Mouse (Mus musculus) c-Kit-positive CD71-positive TER-119-negative erythroid progenitor cells, embryonic 14.5 days (primary cell): Measurements from ENCODE around the gene Dazl.

Experiments
- DNase-seq: peaks from one replicate; pipeline ENCODE4 v3.0.0-alpha.2; 2013; ENCODE audit warnings: low read depth

Gene Dazl

DNA sequence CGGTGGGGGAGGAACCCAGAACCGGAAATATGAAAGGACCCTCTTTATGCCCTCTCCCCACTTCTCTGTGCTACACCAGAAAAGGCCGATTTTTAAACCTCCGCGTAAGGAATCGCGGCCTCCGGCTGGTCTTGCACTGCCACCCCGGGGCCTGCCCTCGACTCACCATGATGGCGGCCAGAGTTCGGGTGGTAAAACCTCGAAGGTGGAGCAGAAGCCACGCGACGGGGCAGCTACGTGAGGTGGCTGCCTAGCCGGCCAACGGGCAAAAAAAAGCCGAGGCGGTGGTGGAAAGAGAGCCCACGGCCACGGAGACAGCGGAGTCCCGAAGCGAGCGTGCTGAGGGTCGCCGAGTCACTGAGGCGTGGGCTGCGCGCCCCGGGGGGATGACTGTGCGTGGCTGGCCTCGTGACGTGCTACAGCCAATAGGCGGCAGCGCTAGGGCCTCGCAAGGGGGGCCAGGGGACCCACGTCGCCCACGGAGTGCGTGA is at the start of gene Dazl:
TSS of gene Dazl (minus strand) at position 396 of the 491 bp plus-strand sequence.
- no peak for DNase-seq

DNA sequence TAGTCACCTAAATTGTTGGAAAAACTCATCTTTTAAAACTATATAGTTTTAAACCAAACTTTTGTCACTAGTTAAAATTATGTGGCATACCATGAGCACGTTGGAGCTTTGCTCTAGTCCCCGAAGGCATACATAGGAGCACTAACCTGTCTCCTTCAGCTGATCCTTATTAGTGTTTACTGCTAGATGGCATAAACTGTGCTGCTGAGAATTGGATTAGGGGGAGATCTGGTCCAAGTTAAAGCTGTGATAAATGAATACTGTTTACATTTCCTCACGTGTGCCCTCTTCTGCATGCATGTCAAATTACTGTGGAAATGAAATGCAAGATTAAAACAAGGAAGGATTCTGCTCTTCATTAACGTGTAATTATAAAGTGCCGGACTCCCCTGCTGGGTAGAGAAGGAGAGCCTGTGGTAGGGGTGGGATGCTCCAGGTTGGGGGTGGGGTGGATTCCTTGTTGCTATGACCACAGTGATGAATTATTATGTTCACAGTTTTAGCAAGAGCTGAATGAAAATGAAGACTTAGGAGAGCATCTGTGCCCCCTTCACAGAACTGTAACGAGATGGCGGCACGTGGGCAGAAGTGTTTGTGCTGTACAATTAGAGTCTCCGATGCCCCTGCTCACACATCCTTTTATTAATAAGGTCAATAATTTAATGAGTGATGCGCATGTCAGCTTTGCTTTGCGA is 48.6 kb upstream of the Dazl start:
- no peak for DNase-seq

DNA sequence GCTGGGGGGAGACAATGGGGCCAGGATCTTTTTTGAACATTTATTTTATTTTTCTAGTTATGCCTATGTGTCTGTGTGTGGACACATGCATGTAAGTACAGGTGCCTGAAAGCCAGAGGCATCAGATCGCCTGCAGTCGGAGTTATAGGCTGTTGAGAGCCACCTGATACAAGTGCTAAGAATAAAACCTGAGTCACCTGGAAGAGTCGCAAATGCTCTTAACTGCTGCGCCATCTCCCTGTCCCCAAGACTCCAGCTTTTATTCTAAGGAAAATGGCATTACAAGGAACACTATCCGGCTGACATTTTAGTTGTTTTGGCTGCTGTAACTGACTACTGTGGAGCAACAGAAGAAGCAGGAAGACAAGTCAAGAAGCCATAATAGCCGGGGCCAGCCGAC is 45.5 kb upstream of the Dazl start:
- no peak for DNase-seq

DNA sequence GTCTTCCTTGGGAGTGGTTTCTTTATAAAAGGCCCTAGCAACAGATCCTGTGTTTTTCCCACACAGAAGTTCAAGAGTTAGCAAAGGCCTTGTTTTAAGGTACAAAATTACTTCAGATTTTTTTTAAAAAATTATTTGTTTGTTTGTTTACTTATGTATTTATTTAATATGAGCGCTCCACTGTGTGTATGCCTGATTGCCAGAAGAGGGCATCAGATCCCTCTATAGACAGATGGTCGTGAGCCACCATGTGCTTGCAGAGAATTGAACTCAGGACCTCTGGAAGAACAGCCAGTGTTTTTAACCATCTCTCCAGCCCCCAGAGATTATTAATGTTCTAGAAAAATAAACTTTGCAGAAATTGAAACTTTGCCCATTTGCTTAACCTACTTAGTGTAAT is 42.3 kb upstream of the Dazl start:
- DNase-seq: no peak

DNA sequence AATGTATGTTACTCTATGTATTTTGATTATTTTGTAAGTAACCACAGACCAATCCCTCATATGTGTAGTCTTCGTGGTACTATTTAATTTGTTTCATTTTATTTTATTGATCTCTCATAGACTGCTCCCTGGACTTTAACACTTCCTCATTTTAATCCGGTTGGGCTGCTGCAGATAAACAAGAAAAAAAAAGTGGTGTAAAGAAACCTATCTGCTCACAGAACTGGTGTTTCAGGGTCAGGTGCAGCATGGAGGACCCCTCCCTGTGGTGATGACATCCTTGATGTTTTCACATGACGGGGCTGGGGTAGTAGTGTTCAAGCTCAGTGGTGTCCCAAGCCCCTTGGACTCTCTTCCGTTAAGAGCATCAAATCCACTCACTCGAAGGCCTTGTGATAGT is 41.3 kb upstream of the Dazl start:
- no peak for DNase-seq

DNA sequence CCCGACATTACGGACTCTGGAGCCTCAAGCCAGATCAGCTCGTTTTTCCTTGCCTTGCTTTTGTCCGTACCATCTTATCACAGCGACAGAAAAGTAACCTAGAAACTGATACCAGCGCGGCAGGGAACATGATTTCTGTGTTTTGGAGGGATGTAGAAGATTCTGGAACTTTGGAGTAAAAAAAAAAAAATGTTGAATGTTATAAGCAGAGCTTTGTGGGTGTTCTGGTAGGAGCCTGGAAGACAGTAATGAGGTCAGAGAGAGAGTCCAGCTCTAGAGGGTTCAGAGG is 38.5 kb upstream of the Dazl start:
- no peak for DNase-seq

DNA sequence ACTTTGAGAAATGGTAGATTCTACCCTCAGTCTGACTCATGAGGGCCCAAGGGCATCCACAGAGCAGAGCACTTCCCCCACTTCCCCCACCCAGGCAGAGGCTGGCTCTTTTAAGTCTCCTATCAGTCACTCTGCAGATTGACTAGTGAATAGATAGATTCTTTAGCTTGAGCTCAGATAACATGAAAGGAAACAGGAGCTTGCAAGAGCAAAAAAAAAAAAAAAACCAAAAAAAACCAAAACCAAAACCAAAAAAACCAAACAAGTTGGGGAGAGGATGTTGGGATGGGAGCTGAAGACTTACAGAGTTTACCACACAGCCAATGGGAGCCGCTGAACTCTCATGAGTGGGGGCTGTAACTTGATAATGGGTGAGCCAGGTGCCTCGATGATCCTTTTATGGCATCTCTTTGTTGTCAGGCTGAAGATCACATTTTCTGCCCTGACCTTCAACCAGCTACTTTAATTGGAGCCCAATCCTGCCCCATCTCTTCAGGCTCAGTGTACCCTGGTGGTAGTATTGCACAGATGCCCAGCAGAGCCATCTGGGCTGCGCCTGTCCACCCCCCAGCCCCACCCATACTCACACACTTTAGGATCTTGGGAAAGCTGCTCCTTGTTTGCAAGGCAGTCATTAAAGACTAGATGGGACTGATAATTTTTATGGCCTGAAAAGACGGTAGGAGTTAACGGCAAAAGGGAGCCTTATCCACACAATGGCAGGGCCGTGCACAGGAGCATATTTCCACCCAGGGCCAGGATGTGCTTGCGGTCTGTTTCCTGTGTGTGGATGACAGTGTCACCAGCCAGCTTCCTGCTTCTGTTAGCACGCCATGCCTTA is 38.0 kb upstream of the Dazl start:
- no peak for DNase-seq

DNA sequence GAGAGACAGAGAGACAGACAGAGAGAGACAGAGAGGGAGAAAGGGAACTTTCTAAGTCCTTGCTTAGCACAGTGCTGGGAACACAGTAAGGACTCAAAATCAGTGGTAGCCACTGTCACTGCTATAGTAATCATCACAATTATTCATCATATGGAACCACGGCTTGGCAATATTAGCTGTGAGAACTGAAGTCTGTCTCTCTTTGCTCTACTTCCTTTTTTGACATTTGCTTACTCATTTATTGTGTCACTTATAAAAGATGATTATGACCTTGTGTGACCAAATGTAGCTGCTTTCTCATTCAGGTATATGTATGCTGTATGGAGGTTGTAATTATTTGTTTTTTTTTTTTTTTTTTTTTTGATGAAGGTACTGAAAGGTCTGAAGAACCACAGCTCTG is 36.8 kb upstream of the Dazl start:
- DNase-seq: no peak

DNA sequence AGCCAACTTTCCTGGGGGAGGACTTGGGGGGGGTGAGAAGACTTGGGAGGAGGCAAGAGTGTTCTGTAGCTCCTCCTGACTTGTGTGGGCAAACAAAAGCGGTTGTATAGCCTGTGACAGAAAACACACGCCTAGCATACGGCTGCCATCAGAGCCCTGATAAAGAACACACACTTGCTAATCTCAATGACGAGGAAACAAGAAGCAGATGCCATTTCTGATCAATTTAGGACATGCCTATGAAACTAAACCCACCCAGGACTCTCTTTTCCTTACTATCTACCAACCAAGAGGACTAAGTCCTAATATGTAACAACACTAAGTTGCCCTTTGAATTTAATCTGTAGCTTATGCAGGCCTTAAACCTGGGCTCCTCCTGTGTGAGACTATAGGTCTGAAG is 31.2 kb upstream of the Dazl start:
- no peak for DNase-seq

DNA sequence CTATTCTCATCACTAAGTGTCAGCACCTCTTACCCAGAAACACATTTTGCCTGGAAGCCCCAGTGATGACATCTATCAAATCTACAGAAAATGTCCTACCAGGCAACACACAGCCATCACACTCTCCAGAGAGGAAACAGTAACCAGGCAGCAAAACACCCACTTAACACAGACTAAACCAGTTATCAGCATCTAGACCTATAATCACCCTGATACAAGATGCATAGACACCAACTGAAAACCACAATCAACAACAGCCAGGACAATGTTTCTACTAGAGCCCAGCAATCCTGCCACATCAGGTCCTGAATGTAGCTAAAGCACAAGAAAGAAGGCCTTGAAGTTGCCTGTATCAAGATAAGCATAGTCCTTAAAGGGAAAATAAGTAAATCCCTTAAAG is 25.4 kb upstream of the Dazl start:
- DNase-seq: no peak

DNA sequence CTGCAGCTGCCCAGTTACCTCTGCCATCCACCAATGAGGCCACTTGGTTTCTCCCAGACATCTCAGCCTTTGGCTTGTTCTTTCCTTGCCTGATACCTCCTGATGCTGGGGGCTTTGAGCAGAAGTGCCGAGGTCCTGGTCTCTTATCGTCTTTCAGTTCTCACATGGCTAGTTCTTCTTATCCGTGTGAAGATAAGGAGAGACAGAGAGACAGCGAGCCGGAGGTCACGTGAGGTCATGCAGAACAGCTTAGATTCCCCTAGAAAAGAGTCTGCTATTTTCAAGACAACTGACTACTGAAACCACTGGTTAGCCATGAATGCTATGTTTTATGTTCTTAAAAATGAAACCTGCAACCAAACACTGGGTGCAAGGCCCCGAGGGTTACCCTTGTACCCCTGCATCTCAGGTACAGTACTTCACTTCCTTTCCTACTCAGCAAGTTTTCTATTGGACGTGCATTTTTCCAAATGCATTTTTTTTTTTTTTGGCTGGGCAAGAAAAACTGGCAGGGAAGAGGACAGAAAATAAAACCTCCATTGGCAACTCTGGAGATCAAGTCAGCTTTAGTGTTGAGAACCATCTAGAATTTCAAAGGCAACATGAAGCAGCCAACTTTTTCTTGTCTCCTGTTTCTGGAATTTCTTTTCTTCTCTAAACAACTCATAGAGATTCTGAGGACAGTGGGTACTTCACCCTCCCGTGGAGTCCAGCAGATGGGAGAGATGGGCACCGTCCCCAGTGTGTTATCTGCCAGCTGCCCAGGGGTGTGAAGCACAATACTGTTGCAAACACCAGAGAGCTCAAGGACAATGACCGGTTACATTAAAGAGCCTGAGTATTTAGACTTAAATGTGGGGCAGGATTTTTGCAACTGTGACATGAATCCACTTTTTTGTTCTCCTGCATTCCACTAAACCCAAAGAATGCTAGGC is 23.0 kb upstream of the Dazl start:
- DNase-seq: no peak

DNA sequence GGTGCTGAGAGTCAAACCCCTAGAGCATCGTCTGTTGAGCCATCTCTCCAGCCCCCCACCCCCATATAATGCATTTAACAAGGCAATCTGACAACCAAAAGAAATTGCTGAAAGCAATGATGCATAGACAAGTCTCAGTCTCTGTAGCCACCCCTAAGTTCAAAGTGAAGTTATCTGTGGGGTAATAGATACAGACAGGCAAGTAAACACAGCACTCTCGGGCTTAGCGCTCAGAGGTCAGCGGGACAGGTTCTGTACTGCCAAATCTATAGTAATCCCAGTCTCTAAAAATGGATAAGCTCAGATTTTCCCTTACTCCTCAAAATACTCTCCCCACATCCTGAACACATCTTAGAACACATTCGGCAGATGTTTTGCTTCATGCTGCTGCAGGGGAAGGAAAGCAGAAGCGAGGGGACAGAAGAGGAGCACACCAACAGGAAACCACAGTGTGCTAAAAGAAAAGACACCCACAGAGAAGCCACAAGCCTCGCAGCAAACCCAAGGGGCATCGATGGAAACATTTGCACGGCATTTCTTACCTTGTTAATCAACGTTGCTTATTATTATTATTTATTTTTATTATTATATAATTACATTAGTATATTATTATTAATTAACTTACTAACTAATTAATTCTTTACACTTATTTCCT is 16.8 kb upstream of the Dazl start:
- DNase-seq: no peak

DNA sequence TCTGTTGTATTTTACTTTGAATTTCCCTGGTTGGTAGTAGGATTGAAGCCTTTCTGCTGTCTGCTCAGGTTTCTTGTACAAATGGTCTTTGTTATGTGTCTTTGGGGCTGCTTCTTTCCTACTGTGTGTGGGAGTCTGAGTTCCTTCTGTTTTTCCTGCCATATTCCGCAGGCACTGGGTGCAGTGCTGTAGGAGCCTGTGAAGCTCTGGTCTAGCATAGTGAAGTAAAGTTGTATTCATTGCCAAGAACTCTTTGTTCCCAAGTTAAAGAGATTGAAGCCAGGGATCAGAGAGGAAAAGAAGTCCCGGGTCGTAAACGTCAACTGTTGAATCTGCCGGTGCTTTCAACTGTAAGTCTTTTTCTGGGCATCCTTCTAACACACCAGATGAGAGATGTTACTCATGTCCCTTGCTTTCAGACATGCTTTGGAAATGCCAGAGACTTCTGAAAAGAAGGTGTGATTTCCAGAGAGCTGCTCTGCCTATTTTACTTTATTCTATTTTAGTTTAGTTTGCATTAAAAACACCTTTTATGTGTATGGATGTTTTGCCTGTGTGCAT is 16.2 kb upstream of the Dazl start:
- no peak for DNase-seq

DNA sequence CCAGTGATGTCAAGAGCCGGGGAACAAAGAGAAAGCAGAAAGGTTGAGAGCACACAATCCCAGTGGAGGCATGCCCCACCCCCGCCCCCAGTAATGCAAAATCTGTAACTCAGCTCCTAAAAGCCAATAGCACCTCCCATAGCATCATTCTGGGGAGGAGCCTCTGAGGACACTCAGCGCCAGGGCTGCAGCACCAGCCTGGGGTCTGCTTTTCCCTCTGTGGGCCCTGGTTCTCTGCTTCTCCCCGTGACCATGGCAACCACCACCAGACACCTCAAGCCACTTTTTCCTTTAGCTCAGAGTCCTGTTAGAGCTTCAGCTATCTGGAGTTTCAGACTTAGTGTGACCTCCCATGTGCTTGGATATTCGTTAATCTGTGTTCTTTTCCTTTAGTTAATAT is 15.4 kb upstream of the Dazl start:
- no peak for DNase-seq

DNA sequence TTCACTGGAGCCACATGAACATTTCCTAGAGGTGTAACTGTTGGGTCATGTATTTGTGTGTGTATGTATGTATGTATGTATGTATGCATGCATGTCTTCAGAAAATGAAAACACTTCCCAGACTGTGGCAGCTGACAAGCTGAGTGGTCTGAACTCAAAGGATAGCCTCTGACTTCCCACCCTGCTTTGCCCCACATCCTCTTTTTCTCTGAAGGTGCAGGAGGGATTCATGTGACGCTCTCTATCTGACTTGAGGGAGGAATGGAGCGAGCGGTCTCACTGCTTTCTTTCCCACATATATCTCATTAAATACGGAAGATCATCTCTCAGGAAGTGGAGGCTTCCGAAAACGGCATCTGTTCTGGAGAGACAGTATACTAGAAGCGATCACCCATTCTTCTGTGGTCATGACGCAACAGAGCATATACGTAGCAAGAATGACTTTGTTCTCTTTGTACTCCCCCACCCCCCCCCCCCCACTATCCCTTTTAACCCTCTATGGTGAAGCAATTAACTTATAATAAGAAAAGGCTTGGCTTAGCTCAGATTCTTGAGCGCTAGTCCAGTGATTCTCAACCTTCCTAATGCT is 14.7 kb upstream of the Dazl start:
- DNase-seq: no peak

DNA sequence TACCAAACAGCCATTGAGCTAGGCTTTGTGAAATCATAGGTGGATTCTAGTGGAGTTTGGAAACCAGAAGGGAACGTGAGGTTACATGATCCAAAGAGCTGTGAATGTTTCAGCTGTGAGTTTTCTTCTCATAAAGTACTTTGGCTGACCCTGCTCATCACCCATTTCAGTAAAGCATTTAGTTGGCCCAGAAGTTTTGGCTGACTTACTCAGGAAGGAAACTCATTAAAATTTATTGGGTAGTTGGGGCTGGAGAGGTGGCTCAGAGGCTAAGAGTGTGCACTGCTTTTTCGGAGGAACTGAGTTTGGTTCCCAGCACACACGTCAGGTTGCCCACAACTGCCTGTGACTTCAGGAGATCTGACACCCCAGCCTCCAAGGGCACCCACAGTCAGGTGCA is 9.4 kb upstream of the Dazl start:
- DNase-seq: no peak

DNA sequence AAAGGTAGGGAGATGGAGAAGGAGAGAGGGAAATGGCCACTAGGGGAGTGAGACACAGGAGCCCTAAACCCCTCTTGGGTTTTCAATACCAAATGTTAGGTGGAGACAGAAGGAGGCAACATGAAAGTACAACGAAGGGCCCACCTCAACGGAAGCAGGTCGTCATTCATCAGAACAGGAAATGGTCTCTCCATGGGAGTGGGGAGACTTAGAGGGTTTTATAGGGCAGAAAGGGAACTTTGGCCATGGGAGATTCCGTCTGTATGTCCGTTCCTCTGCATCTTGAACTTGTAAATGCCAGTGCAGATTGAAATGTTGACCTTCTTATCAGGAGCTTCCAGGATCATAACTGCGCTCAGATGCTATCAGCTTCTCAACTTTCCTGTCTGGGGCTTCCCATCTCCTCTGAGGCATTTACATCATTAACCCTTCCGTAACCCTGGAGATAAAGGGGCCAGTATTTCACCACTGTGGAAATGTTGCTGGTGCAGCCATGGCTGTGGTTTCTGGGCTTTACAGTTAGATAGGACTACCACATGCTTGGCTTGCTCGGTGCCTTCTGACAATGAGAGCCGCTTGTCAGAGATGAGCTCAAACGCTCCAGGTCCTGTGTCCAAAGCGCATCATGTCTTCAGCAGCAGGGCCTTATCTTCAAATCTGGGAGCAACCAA is 6.9 kb upstream of the Dazl start:
- DNase-seq: no peak

DNA sequence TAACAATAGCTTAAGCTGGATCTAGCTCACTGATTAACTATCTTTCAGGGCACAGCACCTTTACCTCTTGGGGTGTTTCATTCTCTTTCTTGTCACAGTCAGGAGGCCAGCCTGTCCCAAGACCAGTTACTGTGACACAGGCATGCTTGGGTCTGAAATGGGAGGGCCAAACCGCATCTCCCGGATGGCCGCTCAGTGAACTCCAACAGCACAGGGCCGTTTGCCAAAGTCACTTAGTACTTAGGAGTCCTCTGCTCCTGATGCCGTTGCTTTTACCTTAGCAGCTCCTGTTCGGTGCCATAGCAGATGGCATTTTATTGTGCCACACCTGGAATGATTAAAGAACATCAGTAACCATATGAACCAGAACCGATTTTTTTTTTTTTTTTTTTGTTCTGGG is 5.4 kb upstream of the Dazl start:
- DNase-seq: no peak

DNA sequence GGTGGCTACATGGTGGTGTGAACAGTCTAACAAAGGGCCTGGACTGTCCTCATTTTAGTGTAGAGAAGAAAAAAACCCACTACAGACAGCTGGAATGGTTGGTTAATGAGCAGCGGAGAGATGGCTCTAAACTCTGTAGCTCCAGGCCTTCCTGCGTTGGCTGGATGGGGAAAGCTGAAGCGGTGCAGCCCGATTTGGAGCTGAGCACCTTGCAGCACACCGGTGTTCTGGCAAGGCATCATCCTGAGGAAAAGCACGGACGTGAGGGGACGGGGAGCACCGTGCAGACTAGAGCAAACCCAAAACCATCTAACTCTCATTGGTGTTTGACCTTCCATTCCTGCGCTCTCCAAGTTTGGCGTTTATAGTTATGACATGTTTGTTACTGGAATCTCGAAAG is 1.3 kb upstream of the Dazl start:
- DNase-seq: no peak

DNA sequence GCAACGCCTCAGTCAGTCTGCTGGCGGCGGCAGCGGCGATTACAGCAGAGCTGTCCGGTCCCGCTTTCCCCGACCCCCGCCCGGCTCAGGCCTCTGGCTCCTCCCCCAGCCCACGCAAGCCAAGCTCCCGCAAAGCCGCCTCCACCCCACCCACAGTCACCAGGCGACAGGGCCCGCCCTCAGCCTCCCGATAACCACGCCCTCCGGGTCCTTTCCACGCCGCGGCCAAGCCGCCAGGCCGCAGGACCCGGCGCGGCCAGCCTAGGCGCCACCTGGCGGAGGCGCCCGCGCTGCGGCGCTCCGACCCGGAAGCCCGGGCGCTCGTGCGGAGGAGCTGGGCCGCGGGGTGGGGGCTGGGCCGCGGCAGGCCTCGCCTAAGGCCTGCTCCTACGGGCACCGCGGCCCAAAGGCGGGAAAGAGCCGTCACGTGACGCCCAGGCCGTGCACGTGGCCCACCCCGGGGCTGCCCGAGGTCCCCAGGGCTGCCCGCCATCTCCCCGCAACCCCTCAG is 720 bp downstream of the Dazl start:
- peak; percentile 73 for DNase-seq
